Mouse (Mus musculus) lung, postnatal 4 days (tissue): ENCODE measurements at regions not wholly inside any gene's neighbourhood (a gene's known extent, or its start where the extent isn't known, plus 50 kb on each side); places are given as distances from the start of the nearest gene placed in this dataset.

Experiments used
- DNase-seq, 2 experiments: peaks; one replicate each; pipeline ENCODE4 v3.0.0; 2021

DNA sequence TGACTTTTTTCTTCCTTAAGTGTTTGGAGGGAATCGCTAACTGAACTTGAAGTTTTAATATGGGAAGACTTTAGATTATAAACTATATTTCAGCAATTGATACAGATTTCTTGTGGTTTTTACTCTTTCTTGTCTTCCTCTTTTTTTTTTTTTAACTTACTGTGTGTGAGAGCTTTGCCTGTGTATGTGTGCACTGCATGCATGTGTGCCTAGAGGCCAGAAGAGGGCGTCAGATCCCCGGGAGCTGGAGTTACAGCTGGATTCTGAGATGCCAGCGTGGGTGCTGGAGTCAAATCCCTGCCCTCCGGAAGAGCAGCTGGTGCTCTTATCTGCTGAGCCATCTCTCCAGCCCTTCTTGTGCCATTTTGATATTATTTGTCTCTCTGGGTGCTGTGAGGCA, 129.6 kb downstream of the Trim33 start:
- DNase-seq = no peak

DNA sequence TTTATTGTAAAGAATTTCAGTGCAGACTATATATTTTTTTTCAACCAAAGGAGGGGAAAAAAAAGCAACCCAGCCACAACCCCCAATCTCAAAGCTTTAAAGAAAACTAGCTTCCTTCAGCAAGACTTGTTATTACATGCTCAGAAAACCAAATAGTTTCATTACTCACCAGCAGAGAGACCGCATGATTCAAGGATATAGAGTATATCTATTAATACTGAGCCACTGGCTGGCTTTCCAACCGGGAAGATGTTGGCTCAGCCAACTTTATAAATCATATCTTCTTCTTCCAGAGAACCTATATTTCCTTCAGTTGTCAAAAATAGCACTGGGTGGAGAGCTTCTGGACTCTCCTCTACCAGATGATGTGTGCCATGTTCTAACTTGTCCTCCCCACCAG, 133.2 kb downstream of the Trim33 start:
- no peak for DNase-seq

GRCm38 (mm10) chr3:103415051-103415695, 136.1 kb downstream of the Trim33 start:
- no peak for DNase-seq

DNA sequence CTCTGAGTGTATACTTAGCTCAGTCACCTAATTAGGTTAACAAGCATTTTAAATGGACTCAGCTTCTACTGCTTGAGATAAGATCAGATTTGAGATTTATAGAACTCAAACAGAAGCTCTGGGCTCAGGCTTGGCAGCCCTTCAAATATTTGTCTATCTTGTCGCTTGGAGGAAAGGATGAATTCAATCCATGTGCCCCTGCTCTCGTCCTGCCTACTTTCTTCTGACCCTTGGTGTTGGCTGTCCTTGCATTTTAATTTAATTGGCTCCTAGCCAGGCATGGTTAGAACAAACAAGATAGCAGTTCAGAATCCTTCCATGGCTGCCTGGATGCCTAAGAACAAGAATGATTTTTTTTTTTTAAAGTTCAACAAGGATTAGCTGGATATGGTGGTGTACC, 137.2 kb downstream of the Trim33 start:
- DNase-seq = no peak

- no peak for DNase-seq
Measured at GRCm38 (mm10) chr3:103417781-103418180, 138.7 kb downstream of the Trim33 start.

GRCm38 (mm10) chr3:103419761-103420620, 140.9 kb downstream of the Trim33 start:
- peak; percentile 66 to 84 for DNase-seq

GRCm38 (mm10) chr3:103420621-103421274, 141.7 kb downstream of the Trim33 start:
- DNase-seq = peak; percentile 35 to 48

- DNase-seq = peak; percentile 28 to 66
Measured at GRCm38 (mm10) chr3:103421275-103421621, 142.2 kb downstream of the Trim33 start.

GRCm38 (mm10) chr3:103422806-103423205, 143.7 kb downstream of the Trim33 start:
- DNase-seq = no peak

DNA sequence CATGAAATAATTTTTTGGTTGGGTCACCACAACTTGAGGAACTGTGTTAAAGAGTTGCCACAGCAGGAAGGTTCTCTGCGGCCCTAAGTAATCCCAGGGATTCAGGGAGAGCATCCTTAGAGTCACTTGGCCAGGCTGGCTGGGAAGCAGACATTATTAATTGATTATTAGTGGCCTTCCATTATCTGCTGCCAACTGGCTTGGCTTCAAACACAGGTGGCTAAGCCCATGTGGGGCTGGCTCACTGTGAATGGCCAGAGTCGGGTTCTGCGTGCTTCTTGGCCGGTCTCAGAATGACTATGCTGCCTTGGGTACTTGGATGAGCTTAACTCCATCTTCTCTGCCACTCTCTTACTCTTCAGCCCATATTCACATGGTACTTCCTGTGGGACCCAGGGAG, 144.2 kb downstream of the Trim33 start:
- DNase-seq = no peak

- DNase-seq = peak in 1 of 2 experiments; percentile 39
Measured at GRCm38 (mm10) chr3:103425812-103426430, 146.8 kb downstream of the Trim33 start.

- peak in 1 of 2 experiments; percentile 33 for DNase-seq
Measured at GRCm38 (mm10) chr3:103429227-103429788, 145.7 kb upstream of the Syt6 start.

GRCm38 (mm10) chr3:103430131-103430530, 144.9 kb upstream of the Syt6 start:
- no peak for DNase-seq

GRCm38 (mm10) chr3:103432254-103432653, 142.8 kb upstream of the Syt6 start:
- DNase-seq = no peak

DNA sequence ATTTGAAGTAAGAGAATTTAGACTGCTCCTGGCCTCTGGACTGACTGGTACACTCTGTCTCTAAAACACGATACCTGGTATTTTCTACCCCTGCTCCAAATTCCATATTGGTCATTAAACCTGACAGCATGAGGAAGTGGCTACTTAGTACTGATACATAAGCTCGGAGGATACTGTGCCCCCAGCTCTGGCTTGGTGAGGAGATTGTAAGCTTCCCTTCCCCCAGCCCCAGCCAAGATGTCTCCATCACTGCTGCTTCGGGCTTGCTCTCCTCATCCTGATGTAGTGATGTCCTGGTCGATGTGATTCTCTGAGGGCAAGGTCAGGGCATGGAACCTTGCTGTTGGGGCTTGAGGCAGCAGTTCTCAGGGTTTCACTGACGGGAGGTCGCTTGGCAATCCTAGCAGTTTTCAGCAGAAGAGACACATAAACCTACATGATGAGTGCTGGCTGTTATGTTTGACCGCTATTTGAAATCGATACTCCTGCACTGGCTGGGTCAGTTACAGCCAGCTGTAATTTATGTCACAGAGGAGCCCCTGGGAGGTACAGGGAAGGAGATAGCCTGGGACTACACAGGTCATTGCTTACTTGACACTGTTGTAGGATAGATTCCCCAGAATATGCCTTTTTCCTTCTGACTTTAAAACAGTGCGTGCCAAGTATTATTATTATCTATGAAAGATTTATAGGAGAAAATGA, 138.0 kb upstream of the Syt6 start:
- no peak for DNase-seq

GRCm38 (mm10) chr3:103438791-103439354, 136.2 kb upstream of the Syt6 start:
- peak; percentile 69 to 72 for DNase-seq

DNA sequence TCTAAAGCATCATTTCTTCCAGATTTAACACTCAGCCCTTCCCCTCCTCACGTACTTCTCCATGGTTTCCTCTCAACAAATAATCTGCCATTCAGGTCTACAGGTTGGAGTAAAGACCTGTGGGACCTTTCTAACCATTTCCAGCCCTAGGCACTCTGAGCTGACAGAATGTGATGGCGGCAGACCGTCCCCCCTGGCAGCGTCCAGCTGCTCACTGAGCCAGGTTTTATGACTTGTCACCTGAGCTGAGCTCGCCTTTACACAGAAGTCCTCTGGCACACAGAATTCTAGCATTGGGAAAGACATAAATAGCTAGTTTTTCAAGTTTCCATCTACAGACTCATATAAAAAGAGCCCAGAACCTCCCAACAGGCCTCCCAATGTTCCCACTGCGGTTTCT, 131.8 kb upstream of the Syt6 start:
- DNase-seq = no peak

- no peak for DNase-seq
Measured at GRCm38 (mm10) chr3:103445852-103446251, 129.2 kb upstream of the Syt6 start.

GRCm38 (mm10) chr3:103449851-103450250, 125.2 kb upstream of the Syt6 start:
- no peak for DNase-seq

- peak; percentile 35 to 51 for DNase-seq
Measured at GRCm38 (mm10) chr3:103451971-103452370, 123.1 kb upstream of the Syt6 start.

GRCm38 (mm10) chr3:103463760-103464159, 111.3 kb upstream of the Syt6 start:
- DNase-seq = no peak

GRCm38 (mm10) chr3:103464181-103464580, 110.8 kb upstream of the Syt6 start:
- DNase-seq = no peak
